Mouse (Mus musculus): ENCODE results near the gene Mmp8.

GRCm38 (mm10) chr9:7567923-7568322 is 9.7 kb downstream of the Mmp8 start:
- TF ChIP-seq POLR2A (IDR thresholded peaks at IDR 0.05; ENCODE audit: low read depth, low read length), result no peak
- no peak for TF ChIP-seq CTCF (IDR thresholded peaks at IDR 0.05; ENCODE audit: extremely low read depth, insufficient read depth, insufficient read length, insufficient replicate concordance)
